Mouse (Mus musculus) CH12.LX (cell line): Measurements from ENCODE around the gene Psmd3. TPM values are rescaled to one million over a fixed set of nuclear protein-coding genes. Genes with fewer than 3 reads are reported as not detected.
"Not testable (repeated sequence)": the region's sequence is repeated elsewhere in the genome, so short reads cannot be mapped to it uniquely, and the experiment has no call there.

ENCODE experiments used
- DNase-seq: peaks from one replicate; pipeline ENCODE4 v3.0.0-alpha.2; 2013; ENCODE audit errors: extremely low read depth
- H3K27ac ChIP-seq: 2 replicates; pipeline ENCODE4 v1.5.1; 2012; ENCODE audit warnings: low read depth, mild to moderate bottlenecking, control low read depth, moderate library complexity; ENCODE audit not compliant: insufficient read depth
- H3K27me3 ChIP-seq: replicated peaks from 2 replicates; pipeline ENCODE3; 2012; ENCODE audit warnings: inconsistent platforms
- H3K36me3 ChIP-seq, 2 experiments: replicated peaks in 1 of 2; 2 replicates each; pipeline versions ENCODE3 to v1.6.1; 2012; ENCODE audit warnings: inconsistent platforms in 1 of 2, low read length in 1 of 2, mild to moderate bottlenecking in 1 of 2, mixed read lengths in 1 of 2, moderate library complexity in 1 of 2; ENCODE audit not compliant: control insufficient read depth in 1 of 2, insufficient read depth in 1 of 2
- H3K4me1 ChIP-seq, 2 experiments: 2 replicates each; pipeline ENCODE4 v1.6.1; 2012; ENCODE audit warnings: inconsistent platforms in 1 of 2, moderate library complexity in 1 of 2; ENCODE audit not compliant: insufficient read depth in 2 of 2, control insufficient read depth in 1 of 2
- H3K4me2 ChIP-seq: 2 replicates; pipeline ENCODE4 v1.6.1; 2012; ENCODE audit warnings: low read depth, mild to moderate bottlenecking, control low read depth; ENCODE audit not compliant: poor library complexity, insufficient read depth, severe bottlenecking
- H3K4me3 ChIP-seq, 3 experiments: fragments of 150-350 bp in 1 of 3; sonication (generic) in 1 of 3; replicated peaks in 1 of 3; 2 replicates each; pipeline versions ENCODE3 to v1.5.1; 2011 to 2012; ENCODE audit warnings: low read depth in 2 of 3, low read length in 2 of 3, mild to moderate bottlenecking in 2 of 3, moderate library complexity in 2 of 3, control low read depth in 1 of 3, improper control_type of control experiment in 1 of 3, inconsistent platforms in 1 of 3, mixed read lengths in 1 of 3; ENCODE audit not compliant: poor library complexity in 1 of 3
- H3K79me2 ChIP-seq: replicated peaks from 2 replicates; pipeline ENCODE4 v1.6.1; 2012; ENCODE audit warnings: mild to moderate bottlenecking, moderate library complexity; ENCODE audit not compliant: control insufficient read depth, poor library complexity, insufficient read depth, severe bottlenecking; ENCODE audit errors: extremely low read depth
- H3K9ac ChIP-seq: 2 replicates; pipeline ENCODE4 v1.6.1; 2012; ENCODE audit warnings: low read depth, mild to moderate bottlenecking, control low read depth, moderate library complexity; ENCODE audit not compliant: insufficient read depth
- H3K9me3 ChIP-seq: replicated peaks from 2 replicates; pipeline ENCODE3; 2012; ENCODE audit warnings: low read length, inconsistent platforms, mixed read lengths
- BHLHE40 ChIP-seq: IDR thresholded peaks from 2 replicates; pipeline ENCODE4 v1.6.1; 2011; ENCODE audit warnings: mild to moderate bottlenecking, low read depth, low read length, improper control_type of control experiment
- CTCF ChIP-seq, 2 experiments: IDR thresholded peaks in 1 of 2; conservative IDR thresholded peaks in 1 of 2; 2 replicates each; pipeline ENCODE4 v1.5.1; 2011 to 2012; ENCODE audit warnings: low read depth in 2 of 2, low read length in 2 of 2, improper control_type of control experiment in 1 of 2, inconsistent platforms in 1 of 2, mild to moderate bottlenecking in 1 of 2, moderate library complexity in 1 of 2
- ETS1 ChIP-seq: conservative IDR thresholded peaks from 2 replicates; pipeline ENCODE4 v1.6.1; 2012; ENCODE audit warnings: low read depth, mild to moderate bottlenecking, inconsistent platforms, low read length, improper control_type of control experiment, moderate library complexity
- TCF12 ChIP-seq: IDR thresholded peaks from 2 replicates; pipeline ENCODE4 v1.6.1; 2014; ENCODE audit warnings: low read depth, mild to moderate bottlenecking, inconsistent platforms, low read length, improper control_type of control experiment
- ZKSCAN1 ChIP-seq: IDR thresholded peaks from 2 replicates; pipeline ENCODE4 v1.6.1; 2012; ENCODE audit warnings: low read depth, inconsistent platforms, low read length, improper control_type of control experiment, borderline replicate concordance
- ZNF384 ChIP-seq: IDR thresholded peaks from 2 replicates; pipeline ENCODE4 v1.6.1; 2012; ENCODE audit warnings: low read depth, low read length, improper control_type of control experiment, inconsistent platforms
- dilution Hi-C: fragments of 300-500 bp; cut with MboI; formaldehyde crosslinking; loops from 2 replicates; pipeline ENCODE4 v1.14.3; 2020; ENCODE audit warnings: low sequenced_read_pairs; ENCODE audit not compliant: extremely low pct_unique_long_range_greater_than_20kb, extremely low pct_ligation_motif_present
- in situ Hi-C: fragments of 300-500 bp; cut with MboI; formaldehyde crosslinking; loops from 3 replicates; pipeline ENCODE4 v1.14.3; 2019; ENCODE audit warnings: low sequenced_read_pairs, low pct_ligation_motif_present, low pct_unique_long_range_greater_than_20kb, mixed read lengths
- polyA plus RNA-seq: library from polyadenylated mRNA; unstranded; fragments of >175 nt; gene quantifications from 2 replicates; pipeline ENCODE4 v1.2.1, GENCODE M21; 2012; ENCODE audit warnings: low read depth; ENCODE audit not compliant: insufficient read length
- total RNA-seq, 2 experiments: library from RNA; depleted of rRNA; stranded (reverse); fragments of 300-350 nt in 1 of 2; fragments of >200 nt in 1 of 2; gene quantifications; 2 replicates each; pipeline ENCODE4 v1.2.3; 2012 to 2014

Psmd3 gene
- total and polyA plus RNA-seq, 3 experiments: 166 to 354 (median 291) TPM

DNA sequence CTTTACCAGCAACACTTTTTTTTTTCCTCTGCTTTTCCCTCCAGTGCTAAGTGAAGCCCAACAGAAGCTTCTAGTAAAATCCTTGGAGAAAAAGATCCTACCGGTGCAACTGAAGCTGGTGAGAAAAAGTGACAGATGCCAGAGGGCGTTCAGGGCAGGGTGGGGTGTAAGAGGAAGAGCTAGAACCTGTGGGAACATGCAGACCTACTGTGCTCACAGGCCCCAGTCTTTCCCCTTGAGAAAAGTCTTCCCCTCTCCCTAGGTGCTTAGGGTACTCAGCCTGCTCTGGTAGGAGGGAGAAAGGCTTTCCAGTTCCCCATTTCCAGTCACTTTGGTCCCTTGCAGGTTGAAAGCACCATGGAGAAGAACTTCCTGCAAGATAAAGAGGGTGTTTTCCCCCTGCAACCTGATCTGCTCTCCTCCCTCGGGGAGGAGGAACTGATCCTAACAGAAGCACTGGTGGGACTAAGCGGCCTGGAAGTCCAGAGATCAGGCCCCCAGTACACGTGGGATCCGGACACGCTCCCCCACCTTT, 6.5 kb upstream of the Psmd3 start:
- dilution Hi-C loops: no loop called here

DNA sequence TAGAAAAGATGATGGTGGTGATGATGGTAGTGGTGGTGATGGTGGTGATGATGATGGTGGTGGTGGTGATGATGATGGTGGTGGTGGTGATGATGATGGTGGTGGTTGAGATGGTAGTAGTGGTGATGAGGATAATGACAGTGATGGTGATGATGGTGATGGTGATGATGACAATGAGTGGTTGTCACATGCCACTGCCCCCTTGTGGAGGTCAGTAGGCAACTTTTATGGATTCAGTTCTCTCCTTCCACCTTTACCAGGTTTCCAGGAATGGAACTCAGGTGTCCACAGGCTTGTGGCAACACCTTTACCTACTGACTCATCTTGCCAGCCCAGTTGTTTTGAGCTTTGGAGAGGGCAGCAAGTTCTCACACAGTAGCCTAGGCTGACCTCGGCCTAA, 2.3 kb upstream of the Psmd3 start:
- H3K4me2 ChIP-seq: no peak overlapping the region
- H3K36me3 ChIP-seq: peaks cover 2 to 9% of the 10 kb centered on the region in 2 experiments
- dilution Hi-C loops (no loop called here), in situ Hi-C loops (no loop called here)
- H3K27me3 ChIP-seq: peaks cover 30% of the 10 kb centered on the region
- no peak overlapping the region for H3K27ac ChIP-seq
- peaks cover 25% of the 10 kb centered on the region for H3K79me2 ChIP-seq
- no peak overlapping the region for H3K4me3 ChIP-seq
- TF ChIP-seq BHLHE40: no peak
- peak; percentile 9 to 63; a peak in 2 of 4 replicates for TF ChIP-seq CTCF (conservative IDR thresholded peaks at IDR 0.05 in 1 of 2, IDR thresholded peaks at IDR 0.05 in 1 of 2; ENCODE audit: low read depth in 2 of 2, low read length in 2 of 2)
- no peaks in the 10 kb centered on the region for H3K9me3 ChIP-seq
- no peak overlapping the region for H3K9ac ChIP-seq
- DNase-seq: no peak
- H3K4me1 ChIP-seq: peaks cover 18 to 41% of the 10 kb centered on the region in 2 experiments

More for the DNA sequence above, 6.5 kb upstream of the Psmd3 start:
- DNase-seq: no peak
- in situ Hi-C loops: loop anchor here (10.0 kb wide), 1 partner anchor 71 kb away; no protein-coding TSS in a partner anchor
- Histone ChIP-seq H3K4me3 (no peak overlapping the region), H3K27ac (no peak overlapping the region), H3K4me2 (no peak overlapping the region), H3K4me1 (peaks cover 14 to 33% of the 10 kb centered on the region in 2 experiments), H3K9me3 (no peaks in the 10 kb centered on the region)
- TF ChIP-seq TCF12: no peak
- peak; percentile 32 for TF ChIP-seq ZKSCAN1
- TF ChIP-seq ETS1: no peak
- TF ChIP-seq, all 38 proteins: peak for 1
- no peak overlapping the region for H3K9ac ChIP-seq
- H3K36me3 ChIP-seq: no peaks in the 10 kb centered on the region
- H3K79me2 ChIP-seq: no peaks in the 10 kb centered on the region
- peaks cover 39% of the 10 kb centered on the region for H3K27me3 ChIP-seq

DNA sequence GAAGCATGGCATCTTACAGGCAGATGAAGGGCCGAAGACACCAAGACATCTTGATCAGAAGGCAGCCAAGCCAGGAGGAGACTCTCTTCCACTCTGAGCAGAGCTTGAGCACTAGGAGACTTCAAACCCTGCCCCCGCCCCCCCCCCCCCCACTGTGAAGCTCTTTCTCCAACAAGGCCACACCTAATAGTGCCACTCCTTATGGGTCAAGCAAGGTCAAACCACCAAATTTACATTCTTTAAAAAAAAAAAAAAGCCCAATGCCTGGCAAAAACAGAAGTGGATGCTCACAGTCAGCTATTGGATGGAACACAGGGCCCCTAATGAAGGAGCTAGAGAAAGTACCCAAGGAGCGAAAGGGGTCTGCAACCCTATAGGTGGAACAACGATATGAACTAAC, 1.8 kb upstream of the Psmd3 start:
- H3K27ac ChIP-seq, H3K4me3 ChIP-seq, in situ Hi-C loops, H3K9me3 ChIP-seq, H3K9ac ChIP-seq, dilution Hi-C loops: not testable (repeated sequence)
- Histone ChIP-seq H3K4me1 (peaks cover 18 to 39% of the 10 kb centered on the region in 2 experiments), H3K36me3 (peaks cover 7 to 15% of the 10 kb centered on the region in 2 experiments), H3K27me3 (peaks cover 30% of the 10 kb centered on the region), H3K79me2 (peaks cover 29% of the 10 kb centered on the region), H3K4me2 (0 out of 2 replicates have a peak overlapping the region, but pooled peaks have one; percentile 19)
- peak; percentile 89 for TF ChIP-seq ZNF384
- peak; percentile 38 for DNase-seq
